Mouse (Mus musculus): ENCODE measurements around the gene Rcor1. TPM values are rescaled to one million over a fixed set of nuclear protein-coding genes. Genes with fewer than 3 reads are reported as not detected.
"Not testable (repeated sequence)": the region's sequence is repeated elsewhere in the genome, so short reads cannot be mapped to it uniquely, and the experiment has no call there.

Rcor1 gene
- polyA plus RNA-seq, 1 experiment from 2014 or later = 13.1 TPM

DNA sequence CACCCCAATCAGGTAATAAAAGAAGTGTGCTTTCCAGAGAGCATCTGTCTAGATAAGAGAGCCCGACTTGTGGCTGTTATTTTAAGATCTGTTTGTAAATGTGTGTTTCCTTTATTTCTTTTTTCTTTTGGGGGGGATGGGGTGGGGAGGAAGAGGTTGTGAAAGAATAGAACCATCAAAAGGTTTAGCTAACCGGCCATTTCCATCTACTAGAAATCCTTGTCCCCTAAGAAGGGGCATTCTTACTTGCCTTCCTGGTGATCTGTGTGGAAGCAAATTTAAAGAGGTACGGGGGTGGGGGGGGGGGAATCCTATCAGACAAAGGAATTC is 1.3 kb downstream of the Rcor1 start:
- Histone ChIP-seq H3K27me3 (no peaks in the 10 kb centered on the region), H3K4me2 (peak overlapping the region; percentile 89), H3K4me1 (replicated peaks) (peaks cover 22% of the 10 kb centered on the region), H3K27ac (no peak overlapping the region), H3K4me3 (replicated peaks) (peak overlapping the region; percentile 97), H3K9me3 (no peaks in the 10 kb centered on the region), H3K36me3 (peaks cover 21% of the 10 kb centered on the region), H3K9ac (replicated peaks) (peak overlapping the region; percentile 98)
- 3% methylated on average over 3 of the region's 3 CpGs for WGBS
- ATAC-seq (ENCODE audit: insufficient number of reproducible peaks, insufficient read depth, low FRiP score, low TSS enrichment, low read depth) = no peak

- WGBS = 44% methylated on average over 4 of the region's 4 CpGs
- Histone ChIP-seq H3K4me2 (peak overlapping the region; percentile 89), H3K27me3 (no peaks in the 10 kb centered on the region), H3K36me3 (peaks cover 26% of the 10 kb centered on the region), H3K4me1 (replicated peaks) (peaks cover 22% of the 10 kb centered on the region), H3K27ac (no peak overlapping the region), H3K4me3 (replicated peaks) (peak overlapping the region; percentile 97), H3K9ac (replicated peaks) (no peak overlapping the region), H3K9me3 (no peaks in the 10 kb centered on the region)
- ATAC-seq (ENCODE audit: insufficient number of reproducible peaks, insufficient read depth, low FRiP score, low TSS enrichment, low read depth) = no peak
Observed at GRCm38 (mm10) chr12:111041196-111041595, 2.0 kb downstream of the Rcor1 start.

DNA sequence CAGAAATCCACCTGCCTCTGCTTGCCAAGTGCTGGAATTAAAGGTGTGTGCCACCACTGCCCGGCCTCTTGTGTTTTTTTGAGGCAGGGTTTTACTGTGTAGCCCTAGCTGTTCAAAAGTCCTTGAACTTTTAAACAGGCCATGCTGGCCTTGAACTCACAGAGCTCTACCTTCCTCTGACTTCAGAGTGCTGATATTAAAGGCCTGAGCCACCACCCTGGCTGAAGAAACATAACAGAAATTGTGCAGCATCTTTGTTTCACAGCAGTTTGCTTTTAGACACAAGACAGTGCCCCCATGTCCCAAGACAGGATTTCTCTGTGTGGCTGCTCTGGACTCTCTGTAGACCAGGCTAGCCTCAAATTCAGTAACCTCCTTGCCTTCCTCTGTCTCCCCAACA is 3.2 kb downstream of the Rcor1 start:
- 91% methylated on average over 1 of the region's 1 CpGs for WGBS
- no peak for ATAC-seq (ENCODE audit: insufficient number of reproducible peaks, insufficient read depth, low FRiP score, low TSS enrichment, low read depth)
- Histone ChIP-seq H3K4me1 (replicated peaks) (peaks cover 19% of the 10 kb centered on the region), H3K27me3 (no peaks in the 10 kb centered on the region), H3K27ac (no peak overlapping the region), H3K36me3 (peaks cover 29% of the 10 kb centered on the region), H3K9me3 (no peaks in the 10 kb centered on the region), H3K4me3 (replicated peaks) (no peak overlapping the region), H3K4me2 (no peak overlapping the region), H3K9ac (replicated peaks) (no peak overlapping the region)

GRCm38 (mm10) chr12:111044880-111045279 is 5.7 kb downstream of the Rcor1 start:
- no peak overlapping the region for H3K27ac ChIP-seq
- 90% methylated on average over 2 of the region's 2 CpGs for WGBS
- no peak overlapping the region for H3K4me3 ChIP-seq (replicated peaks)
- H3K36me3 ChIP-seq = peaks cover 34% of the 10 kb centered on the region
- H3K9me3 ChIP-seq = no peaks in the 10 kb centered on the region
- no peaks in the 10 kb centered on the region for H3K27me3 ChIP-seq
- no peak overlapping the region for H3K9ac ChIP-seq (replicated peaks)
- H3K4me2 ChIP-seq = no peak overlapping the region
- no peak for ATAC-seq (ENCODE audit: insufficient number of reproducible peaks, insufficient read depth, low FRiP score, low TSS enrichment, low read depth)
- H3K4me1 ChIP-seq (replicated peaks) = peaks cover 19% of the 10 kb centered on the region

GRCm38 (mm10) chr12:111046866-111047265 is 7.7 kb downstream of the Rcor1 start:
- 84% methylated on average over 1 of the region's 1 CpGs for WGBS
- H3K36me3 ChIP-seq = peaks cover 42% of the 10 kb centered on the region

GRCm38 (mm10) chr12:111048201-111048600 is 9.1 kb downstream of the Rcor1 start:
- WGBS = 94% methylated on average over 2 of the region's 2 CpGs
- Histone ChIP-seq H3K27ac (no peak overlapping the region), H3K4me1 (replicated peaks) (peaks cover 8% of the 10 kb centered on the region), H3K4me3 (replicated peaks) (no peak overlapping the region), H3K4me2 (no peak overlapping the region), H3K9me3 (no peaks in the 10 kb centered on the region), H3K36me3 (peaks cover 44% of the 10 kb centered on the region), H3K9ac (replicated peaks) (no peak overlapping the region), H3K27me3 (no peaks in the 10 kb centered on the region)
- no peak for ATAC-seq (ENCODE audit: insufficient number of reproducible peaks, insufficient read depth, low FRiP score, low TSS enrichment, low read depth)

More at GRCm38 (mm10) chr12:111046866-111047265, 7.7 kb downstream of the Rcor1 start:
- no peak overlapping the region for H3K9ac ChIP-seq (replicated peaks)
- ATAC-seq (ENCODE audit: insufficient number of reproducible peaks, insufficient read depth, low FRiP score, low TSS enrichment, low read depth) = no peak
- H3K4me3 ChIP-seq (replicated peaks) = no peak overlapping the region
- H3K4me2 ChIP-seq = no peak overlapping the region
- H3K9me3 ChIP-seq = no peaks in the 10 kb centered on the region
- H3K27me3 ChIP-seq = no peaks in the 10 kb centered on the region
- H3K27ac ChIP-seq = no peak overlapping the region
- peaks cover 8% of the 10 kb centered on the region for H3K4me1 ChIP-seq (replicated peaks)

DNA sequence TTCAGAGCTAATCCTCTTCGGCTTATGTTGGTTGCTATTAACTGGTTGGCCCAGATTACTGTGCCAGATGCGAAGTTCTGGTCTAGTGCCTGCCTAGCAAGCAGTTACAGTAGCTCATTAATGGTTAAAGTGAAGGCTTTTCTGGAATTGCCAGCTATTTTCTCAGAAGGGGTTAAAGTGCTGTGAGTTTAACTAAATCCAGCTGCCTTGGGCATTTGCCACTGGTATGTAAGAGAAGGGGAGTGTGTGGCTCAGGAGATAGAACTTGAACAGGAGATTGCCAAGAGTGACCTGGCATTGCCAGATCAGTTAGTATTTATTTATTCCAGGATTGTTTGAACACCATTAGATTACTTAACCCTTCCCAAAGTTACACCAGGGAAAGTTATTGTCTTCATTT is 11.1 kb downstream of the Rcor1 start:
- H3K4me2 ChIP-seq = no peak overlapping the region
- WGBS = 50% methylated on average over 2 of the region's 2 CpGs
- H3K36me3 ChIP-seq = peaks cover 30% of the 10 kb centered on the region; the same call in 1 of the 2 replicates
- ATAC-seq (ENCODE audit: insufficient number of reproducible peaks, insufficient read depth, low FRiP score, low TSS enrichment, low read depth) = no peak
- H3K4me3 ChIP-seq (replicated peaks) = no peak overlapping the region
- peaks cover 8% of the 10 kb centered on the region for H3K4me1 ChIP-seq (replicated peaks)
- no peak overlapping the region for H3K9ac ChIP-seq (replicated peaks)
- H3K27me3 ChIP-seq = no peaks in the 10 kb centered on the region
- H3K9me3 ChIP-seq = no peaks in the 10 kb centered on the region
- no peak overlapping the region for H3K27ac ChIP-seq

DNA sequence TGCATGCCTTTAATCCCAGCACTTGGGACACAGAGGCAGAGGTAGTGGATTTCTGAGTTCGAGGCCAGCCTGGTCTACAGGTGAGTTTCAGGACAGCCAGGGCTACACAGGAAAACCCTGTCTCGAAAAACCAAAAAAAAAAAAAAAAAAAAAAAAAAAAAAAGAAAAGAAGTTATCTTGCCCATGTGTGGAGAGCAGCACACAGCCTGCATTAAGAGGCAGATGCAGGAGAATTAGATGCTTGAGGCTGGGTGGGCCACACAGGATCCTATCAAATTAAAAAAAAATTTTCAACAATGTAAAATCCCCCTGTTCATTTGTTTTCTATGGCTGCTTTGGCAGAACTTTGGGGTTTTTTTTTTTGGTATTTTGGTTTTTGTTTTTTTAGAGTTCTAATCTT is 24.2 kb downstream of the Rcor1 start:
- no peak overlapping the region for H3K4me3 ChIP-seq (replicated peaks)
- peaks cover 24% of the 10 kb centered on the region for H3K36me3 ChIP-seq
- H3K4me2 ChIP-seq = no peak overlapping the region
- no peaks in the 10 kb centered on the region for H3K27me3 ChIP-seq
- ATAC-seq (ENCODE audit: insufficient number of reproducible peaks, insufficient read depth, low FRiP score, low TSS enrichment, low read depth) = no peak
- H3K9ac ChIP-seq (replicated peaks) = no peak overlapping the region
- no peaks in the 10 kb centered on the region for H3K9me3 ChIP-seq
- H3K4me1 ChIP-seq (replicated peaks) = 0 out of 2 replicates have a peak, but pooled peaks cover 5% of the 10 kb centered on the region
- WGBS = 81% methylated on average over 2 of the region's 2 CpGs
- no peak overlapping the region for H3K27ac ChIP-seq

DNA sequence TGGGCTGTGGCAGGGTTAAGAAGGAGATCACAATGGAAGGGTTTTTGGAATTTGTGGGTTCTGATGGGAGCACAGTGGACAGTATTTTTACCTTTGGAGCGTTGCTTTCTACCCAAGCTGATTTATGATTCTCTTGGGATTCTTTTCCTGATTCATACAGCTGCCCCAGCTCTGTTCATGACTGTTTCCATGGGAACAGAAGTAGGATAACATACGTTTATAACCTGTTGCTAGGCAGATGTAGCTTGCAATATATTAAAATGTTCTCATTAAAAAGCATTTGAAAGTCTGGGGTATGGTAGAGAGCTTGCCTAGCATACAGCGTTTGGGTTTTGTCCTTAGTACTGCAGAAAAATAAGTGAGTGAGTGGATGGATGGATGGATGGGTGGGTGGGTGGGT is 25.1 kb downstream of the Rcor1 start:
- Histone ChIP-seq H3K9me3 (no peaks in the 10 kb centered on the region), H3K4me2 (no peak overlapping the region), H3K27me3 (no peaks in the 10 kb centered on the region), H3K4me1 (replicated peaks) (0 out of 2 replicates have a peak, but pooled peaks cover 5% of the 10 kb centered on the region), H3K9ac (replicated peaks) (no peak overlapping the region), H3K36me3 (peaks cover 15% of the 10 kb centered on the region), H3K27ac (no peak overlapping the region), H3K4me3 (replicated peaks) (no peak overlapping the region)
- 78% methylated on average over 3 of the region's 3 CpGs for WGBS
- no peak for ATAC-seq (ENCODE audit: insufficient number of reproducible peaks, insufficient read depth, low FRiP score, low TSS enrichment, low read depth)

- Histone ChIP-seq H3K36me3 (peaks cover 17% of the 10 kb centered on the region; the same call in 1 of the 2 replicates), H3K4me1 (replicated peaks) (0 out of 2 replicates have a peak, but pooled peaks cover 5% of the 10 kb centered on the region), H3K9ac (replicated peaks) (no peak overlapping the region), H3K4me2 (no peak overlapping the region), H3K27ac (no peak overlapping the region), H3K4me3 (replicated peaks) (no peak overlapping the region), H3K9me3 (no peaks in the 10 kb centered on the region), H3K27me3 (no peaks in the 10 kb centered on the region)
- no peak for ATAC-seq (ENCODE audit: insufficient number of reproducible peaks, insufficient read depth, low FRiP score, low TSS enrichment, low read depth)
- WGBS = 96% methylated on average over 5 of the region's 5 CpGs
Observed at GRCm38 (mm10) chr12:111065330-111065729, 26.2 kb downstream of the Rcor1 start.

- Histone ChIP-seq H3K27ac (no peak overlapping the region), H3K4me1 (replicated peaks) (peaks cover 17% of the 10 kb centered on the region), H3K36me3 (peaks cover 26% of the 10 kb centered on the region; the same call in 1 of the 2 replicates), H3K9me3 (no peaks in the 10 kb centered on the region), H3K9ac (replicated peaks) (no peak overlapping the region), H3K4me2 (no peak overlapping the region), H3K27me3 (no peaks in the 10 kb centered on the region), H3K4me3 (replicated peaks) (no peak overlapping the region)
- WGBS = 92% methylated on average over 13 of the region's 13 CpGs
- no peak for ATAC-seq (ENCODE audit: insufficient number of reproducible peaks, insufficient read depth, low FRiP score, low TSS enrichment, low read depth)
Observed at GRCm38 (mm10) chr12:111067816-111068215, 28.7 kb downstream of the Rcor1 start.

DNA sequence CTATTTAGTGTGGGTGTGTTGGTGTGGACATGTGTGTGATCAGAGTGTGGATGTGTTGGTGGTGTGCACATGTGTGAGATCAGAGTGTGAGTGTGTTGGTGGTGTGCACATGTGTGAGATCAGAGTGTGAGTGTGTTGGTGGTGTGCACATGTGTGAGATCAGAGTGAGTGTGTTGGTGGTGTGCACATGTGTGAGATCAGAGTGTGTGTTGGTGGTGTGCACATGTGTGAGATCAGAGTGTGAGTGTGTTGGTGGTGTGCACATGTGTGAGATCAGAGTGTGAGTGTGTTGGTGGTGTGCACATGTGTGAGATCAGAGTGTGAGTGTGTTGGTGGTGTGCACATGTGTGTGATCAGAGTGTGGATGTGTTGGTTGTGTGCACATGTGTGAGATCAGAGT is 30.1 kb downstream of the Rcor1 start:
- not testable (repeated sequence) for H3K27me3 ChIP-seq; H3K9ac ChIP-seq (replicated peaks); H3K27ac ChIP-seq; H3K9me3 ChIP-seq; H3K4me2 ChIP-seq; H3K4me3 ChIP-seq (replicated peaks); ATAC-seq (ENCODE audit: insufficient number of reproducible peaks, insufficient read depth, low FRiP score, low TSS enrichment, low read depth)
- Histone ChIP-seq H3K4me1 (replicated peaks) (peaks cover 13% of the 10 kb centered on the region), H3K36me3 (peaks cover 26% of the 10 kb centered on the region; the same call in 1 of the 2 replicates)
